Mouse (Mus musculus): ENCODE measurements around the gene Akap3. TPM values are rescaled to one million over a fixed set of nuclear protein-coding genes. Genes with fewer than 3 reads are reported as not detected.
A peak's percentile ranks its signal among the peaks of the same experiment; 100 is the strongest.

Gene Akap3
- under 1 TPM; 0.19 to 0.26 TPM for total RNA-seq (2021)
- long read RNA-seq, experiment 1 = 0 reads
- long read RNA-seq, experiment 2 = 0 reads

DNA sequence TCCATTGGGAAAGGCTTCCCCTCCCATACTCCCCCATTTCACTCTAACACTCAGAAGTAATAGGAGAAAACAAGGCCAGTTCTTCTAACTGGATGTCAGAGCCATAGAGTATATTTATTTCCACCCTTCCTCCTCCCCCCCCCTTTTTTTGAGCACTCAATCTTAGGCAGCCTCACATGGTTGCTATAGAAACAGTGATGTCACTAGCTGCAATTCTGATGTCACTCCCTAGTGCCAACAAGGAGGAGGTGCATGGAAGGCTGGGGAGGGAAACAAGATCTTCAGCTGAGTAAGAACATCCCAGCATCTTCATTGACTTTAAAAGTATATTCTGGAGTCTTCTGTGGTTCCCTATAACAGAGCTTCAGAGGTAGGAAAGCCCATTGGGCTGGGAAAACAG lies at the start of gene Akap3:
TSS of gene Akap3 (plus strand) at position 218 of the 400 bp plus-strand sequence.
- no peak for DNase-seq (ENCODE audit: low spot score in 2 of 2)

DNA sequence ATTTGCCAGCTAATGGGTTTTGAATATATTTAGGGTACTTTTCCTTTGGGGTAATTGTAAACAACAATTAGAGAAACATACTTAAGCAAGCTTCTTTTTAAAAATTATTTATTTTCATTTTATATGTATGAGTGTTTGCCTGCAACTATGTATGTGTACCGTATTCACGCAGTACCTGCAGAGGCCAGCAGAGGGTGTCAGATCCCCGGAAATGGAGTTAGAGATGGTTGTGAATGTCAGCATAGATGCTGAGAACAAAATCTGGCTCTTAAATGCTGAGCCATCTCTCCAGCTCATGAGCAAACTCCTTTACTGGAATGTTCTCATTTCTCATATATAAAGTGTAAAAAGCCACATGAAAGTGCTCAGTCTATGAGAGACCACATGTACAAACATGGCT lies 46.1 kb upstream of the Akap3 start:
- no peak for DNase-seq (ENCODE audit: low spot score in 2 of 2)

DNA sequence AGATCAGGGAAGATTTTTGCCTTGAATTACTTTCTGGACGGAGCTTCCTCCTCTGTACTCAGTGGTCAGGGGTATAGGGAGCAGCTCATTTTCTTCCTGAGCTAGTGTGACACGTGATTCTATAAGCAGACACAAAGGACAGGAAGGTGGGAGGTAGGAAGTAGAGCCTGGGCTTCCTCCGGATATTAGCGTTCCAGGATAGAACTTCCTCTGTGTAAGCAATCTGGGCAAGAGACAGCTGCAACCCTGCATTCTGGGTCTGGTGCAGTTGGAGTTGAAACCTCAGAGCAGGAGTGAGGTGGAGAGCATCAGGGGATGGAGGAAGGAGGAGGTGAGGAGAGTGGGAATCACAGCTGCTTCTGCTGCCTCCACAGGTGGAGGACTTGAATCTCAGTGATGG lies 44.8 kb upstream of the Akap3 start:
- peak in 1 of 2 experiments; percentile 25 for DNase-seq (ENCODE audit: low spot score in 2 of 2)

DNA sequence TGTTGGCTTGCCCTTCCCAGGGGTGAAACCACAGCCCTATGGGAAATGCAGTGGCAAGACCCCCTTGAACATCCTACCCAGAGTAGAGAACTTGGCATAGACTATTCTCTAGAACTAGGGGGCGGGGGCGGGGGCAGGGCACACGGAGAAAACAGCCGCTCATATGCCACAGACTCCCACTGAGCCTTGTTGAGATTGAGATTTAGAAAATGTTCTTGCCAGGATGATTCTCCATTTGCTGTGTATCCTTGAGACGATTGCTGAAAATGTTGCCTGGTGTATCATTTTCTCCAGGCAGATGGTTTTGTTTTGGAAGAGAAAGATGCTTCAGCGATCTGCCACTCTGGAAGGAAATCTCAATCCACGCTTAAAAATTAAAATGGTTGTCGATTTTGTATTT lies 44.3 kb upstream of the Akap3 start:
- DNase-seq (ENCODE audit: low spot score in 2 of 2) = no peak

DNA sequence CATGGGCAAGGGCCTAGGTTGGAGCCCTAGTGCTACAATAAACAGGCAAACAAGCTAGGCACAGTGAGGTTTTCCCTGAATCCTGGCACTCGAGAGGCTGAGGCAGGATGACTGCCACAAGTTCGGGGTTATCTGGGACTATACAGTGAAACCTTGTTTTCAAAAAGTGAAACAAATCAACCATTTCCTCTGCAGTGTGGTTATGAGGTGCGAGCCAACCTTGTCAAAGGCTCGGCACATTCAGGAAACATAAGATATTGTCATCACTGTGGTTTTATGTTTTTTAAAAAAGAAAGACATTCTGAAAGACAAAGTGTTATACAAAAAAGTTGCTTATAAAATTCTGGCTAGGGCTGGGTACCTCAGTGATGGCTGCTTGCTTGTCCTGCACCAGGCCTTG lies 41.4 kb upstream of the Akap3 start:
- DNase-seq (ENCODE audit: low spot score in 2 of 2) = no peak

DNA sequence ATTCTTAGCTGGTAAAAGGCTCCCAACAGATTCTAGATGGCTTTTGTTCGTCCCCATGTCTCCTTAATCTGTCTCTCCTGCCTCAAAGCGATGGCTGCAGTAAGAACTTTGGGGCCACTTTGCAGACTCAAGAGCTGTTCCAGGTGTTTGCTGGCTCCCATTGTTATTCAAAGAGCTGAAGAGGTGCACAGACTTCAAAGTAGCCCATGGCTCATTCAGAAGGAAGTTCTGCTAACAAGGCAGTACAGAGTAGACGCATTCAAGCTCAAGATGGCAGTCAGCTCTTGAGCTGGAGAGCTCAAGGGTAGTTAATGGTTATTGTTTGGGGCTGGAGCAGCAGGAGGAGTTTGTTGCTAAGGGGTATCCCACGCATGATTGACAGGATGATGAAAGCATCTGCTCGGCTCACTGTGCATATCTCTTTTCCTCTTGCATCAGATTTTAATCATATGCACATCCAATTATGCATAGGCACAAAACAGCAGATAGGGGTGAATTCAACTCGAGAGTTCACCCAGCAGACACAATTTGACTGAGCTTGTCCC lies 37.6 kb upstream of the Akap3 start:
- DNase-seq (ENCODE audit: low spot score in 2 of 2) = no peak

DNA sequence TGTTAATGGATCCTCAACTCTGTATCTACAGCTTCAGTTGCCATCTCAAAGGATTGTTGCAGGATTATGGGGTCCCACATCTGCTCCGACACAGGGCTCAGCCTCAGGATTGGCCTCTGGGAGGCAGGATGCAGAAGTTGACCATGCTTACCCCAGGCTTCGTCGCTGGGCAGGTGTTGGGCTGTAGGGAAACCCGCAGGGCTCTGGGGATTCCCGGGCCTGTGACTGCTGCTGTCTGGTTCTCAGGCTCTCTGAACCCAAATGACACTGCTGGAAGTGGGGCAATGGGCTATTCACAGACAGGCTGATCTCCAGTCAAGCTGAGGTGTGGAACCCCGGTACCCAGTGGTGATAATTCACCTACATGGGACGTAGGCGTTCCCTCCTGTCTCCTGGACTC lies 36.6 kb upstream of the Akap3 start:
- DNase-seq (ENCODE audit: low spot score in 2 of 2) = no peak

DNA sequence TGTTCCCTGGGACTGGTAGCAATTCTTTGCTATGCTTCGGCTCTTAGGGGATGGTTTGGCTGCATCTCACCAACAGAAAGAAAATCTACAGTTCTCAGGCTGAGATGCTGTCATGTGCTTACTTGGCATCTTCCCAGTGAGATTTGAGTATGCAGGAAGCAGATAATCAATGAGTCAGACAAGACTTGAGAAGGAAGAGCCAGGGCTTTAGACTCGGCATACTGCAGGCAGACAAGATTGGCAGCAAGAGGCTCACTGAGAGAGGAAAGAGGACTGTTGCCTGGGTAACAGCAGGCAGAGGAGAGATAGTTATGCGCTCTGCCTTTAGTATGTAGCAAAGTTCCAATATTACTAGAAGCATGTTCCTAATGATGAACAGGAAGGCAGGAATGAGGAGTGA lies 29.8 kb upstream of the Akap3 start:
- DNase-seq (ENCODE audit: low spot score in 2 of 2) = peak in 1 of 2 experiments; percentile 22

DNA sequence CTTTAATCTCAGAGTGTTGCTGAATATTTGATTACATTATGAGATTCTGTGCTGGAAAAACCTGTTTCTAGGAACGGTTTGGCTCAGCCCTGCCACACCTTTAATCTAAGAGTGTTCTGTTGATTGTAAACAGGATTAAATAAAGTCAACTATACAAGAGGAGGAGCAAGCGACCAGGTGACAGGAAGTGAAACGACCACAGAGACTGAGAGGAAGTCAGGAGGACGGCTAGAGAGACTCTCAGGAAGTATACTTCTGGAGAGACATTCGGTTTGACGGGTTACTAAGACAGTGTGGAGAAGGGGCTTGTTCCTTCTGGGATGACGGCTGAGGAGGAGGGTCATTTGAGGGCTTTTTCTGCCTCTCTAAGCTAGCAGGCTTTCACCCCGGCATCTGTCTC lies 16.3 kb upstream of the Akap3 start:
- DNase-seq (ENCODE audit: low spot score in 2 of 2) = no peak

DNA sequence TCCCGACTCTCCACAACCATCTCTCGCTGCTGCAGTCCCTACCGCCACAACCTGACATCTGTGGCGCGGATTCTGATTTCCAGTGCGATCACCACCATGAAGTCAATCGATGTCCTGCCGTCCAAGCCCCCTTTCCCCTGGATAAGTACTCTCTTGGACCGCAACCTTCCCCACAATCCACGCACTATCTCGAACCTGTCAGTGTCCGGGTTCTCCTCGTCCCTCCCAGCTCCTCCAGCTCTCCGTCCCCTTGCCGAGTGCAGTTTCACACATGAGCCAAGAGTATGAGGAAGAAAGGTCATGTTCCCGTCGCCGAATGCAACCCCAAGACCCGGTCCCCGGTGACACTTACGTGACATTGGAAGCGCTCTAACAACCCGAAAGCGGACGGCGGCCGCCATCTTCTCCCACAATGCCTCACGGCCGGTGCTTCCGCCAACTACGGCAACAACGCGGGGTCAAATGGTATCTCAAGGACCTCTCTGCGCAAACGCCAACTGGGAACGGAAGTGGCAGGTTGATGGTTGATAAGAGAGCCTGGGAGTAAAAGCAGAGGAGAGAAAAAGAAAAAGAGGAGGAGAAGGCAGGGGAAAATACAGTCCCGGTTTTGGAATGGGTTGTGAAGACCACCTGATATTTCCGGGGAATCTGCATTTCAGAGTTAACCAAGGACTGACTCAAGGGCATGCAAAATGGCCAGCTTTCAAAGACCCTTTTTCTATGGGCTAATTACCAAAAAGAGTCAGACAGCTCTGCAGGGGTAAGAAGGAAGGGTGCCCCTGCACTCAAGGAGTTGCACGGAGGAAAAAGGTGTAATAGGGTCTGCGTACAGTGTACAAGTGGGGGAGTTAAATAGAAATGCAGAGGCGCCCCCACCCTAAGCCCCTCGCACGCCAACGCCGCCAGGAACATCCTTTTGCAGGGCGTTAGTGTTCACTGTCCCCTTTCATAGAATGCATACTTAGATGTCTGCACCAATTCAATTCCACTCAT lies 3.9 kb upstream of the Akap3 start, which contains the start of gene Ndufa9:
TSS of gene Ndufa9 (minus strand) at position 425 of the 993 bp plus-strand sequence.
- peak; percentile 97 for DNase-seq (ENCODE audit: low spot score in 2 of 2)

DNA sequence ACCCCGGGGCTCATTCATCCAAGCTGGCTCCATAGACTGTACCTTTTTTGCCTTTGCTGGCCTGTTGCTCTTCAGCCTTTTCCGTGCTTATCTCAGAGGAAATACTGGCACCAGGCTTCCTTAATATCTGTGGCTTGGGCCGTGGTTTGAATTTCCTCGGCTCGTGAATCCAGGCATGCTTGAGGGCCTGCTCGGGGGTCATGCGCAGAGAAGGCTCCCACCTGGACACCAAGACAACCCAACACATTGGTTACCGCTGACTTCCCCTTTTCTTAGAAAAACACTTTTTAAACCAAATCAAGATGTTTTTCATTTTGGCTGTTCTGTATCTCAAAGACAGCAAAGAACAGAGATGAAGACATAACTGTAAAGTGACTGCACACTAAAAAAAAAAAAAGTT lies 24.2 kb downstream of the Akap3 start:
- no peak for DNase-seq (ENCODE audit: low spot score in 2 of 2)

DNA sequence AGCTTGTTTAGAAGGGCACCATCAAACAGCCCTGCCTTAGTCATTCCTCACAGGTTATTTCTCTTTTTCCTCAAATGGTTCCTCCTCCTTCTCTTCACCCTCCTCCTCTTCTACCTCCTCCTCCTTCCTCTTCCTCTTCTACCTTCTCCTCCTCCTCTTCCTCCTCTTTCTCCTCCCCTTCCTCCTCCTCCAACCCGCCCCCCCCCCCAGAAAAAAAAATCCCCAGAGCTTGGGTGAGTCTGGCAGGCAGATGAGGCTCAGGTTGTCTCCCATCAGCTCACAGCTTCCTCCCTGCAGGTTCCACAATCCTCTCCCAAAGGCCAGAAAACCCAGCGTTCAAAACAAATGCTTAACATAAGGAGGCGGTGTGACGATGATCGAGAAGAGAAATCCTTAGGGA lies 54.5 kb downstream of the Akap3 start:
- DNase-seq (ENCODE audit: low spot score in 2 of 2) = no peak

DNA sequence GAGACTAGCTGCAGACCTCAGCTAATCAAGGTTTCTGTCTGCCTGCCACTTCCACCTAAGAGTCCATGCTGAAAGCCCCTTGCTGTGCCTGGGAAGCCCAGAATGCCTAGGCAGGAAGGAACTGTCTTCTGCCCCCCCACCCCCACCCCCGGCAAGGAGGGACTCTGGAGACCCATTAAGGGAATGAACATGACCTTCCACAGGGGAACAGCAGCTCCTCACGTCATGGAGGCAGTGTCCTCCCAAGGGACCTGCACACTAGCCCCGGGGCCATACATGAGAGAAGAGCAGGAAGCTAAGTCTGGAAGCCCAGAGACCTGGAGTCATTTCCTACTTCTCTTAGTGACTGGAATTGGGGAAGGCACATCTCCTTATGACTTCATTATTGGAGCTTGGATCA lies 55.0 kb downstream of the Akap3 start:
- DNase-seq (ENCODE audit: low spot score in 2 of 2) = no peak

DNA sequence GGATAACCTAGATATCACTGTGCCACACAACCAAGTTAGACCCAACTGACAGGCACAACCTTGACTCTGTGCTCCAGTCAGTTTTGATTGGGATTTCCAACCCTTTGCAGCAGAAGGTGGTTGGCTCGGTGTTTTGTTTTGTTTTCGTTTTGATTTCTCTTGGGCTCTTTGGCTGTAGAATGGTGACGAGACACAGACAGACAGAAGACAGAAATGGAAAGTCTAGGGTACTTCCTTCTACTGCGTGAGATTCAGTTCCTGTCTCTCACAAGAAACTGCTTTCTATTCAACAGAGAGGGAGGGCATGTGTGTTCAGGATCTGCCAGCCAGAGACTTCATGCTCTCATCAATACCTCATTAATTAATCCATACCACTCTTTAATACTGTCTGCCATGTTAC lies 57.8 kb downstream of the Akap3 start:
- DNase-seq (ENCODE audit: low spot score in 2 of 2) = no peak

DNA sequence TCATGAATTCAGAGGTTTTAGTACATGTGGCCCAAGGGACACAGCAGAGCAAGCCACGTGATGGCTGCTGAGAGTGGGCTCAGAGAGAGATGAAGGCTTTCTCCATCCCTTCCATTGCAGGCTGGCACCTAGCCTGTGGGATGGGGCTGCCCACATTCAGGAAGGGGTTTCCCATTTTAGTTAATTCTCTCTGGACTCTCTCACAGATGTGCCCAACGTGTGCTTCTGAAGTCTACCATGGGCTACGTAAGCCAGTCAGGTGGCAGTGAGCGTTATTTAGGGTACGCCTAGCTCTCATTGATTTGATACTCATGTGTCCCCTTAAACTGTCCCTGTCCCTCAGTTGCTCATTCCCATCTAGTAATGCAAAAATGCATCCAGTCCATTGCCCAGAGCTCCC lies 62.0 kb downstream of the Akap3 start:
- no peak for DNase-seq (ENCODE audit: low spot score in 2 of 2)

DNA sequence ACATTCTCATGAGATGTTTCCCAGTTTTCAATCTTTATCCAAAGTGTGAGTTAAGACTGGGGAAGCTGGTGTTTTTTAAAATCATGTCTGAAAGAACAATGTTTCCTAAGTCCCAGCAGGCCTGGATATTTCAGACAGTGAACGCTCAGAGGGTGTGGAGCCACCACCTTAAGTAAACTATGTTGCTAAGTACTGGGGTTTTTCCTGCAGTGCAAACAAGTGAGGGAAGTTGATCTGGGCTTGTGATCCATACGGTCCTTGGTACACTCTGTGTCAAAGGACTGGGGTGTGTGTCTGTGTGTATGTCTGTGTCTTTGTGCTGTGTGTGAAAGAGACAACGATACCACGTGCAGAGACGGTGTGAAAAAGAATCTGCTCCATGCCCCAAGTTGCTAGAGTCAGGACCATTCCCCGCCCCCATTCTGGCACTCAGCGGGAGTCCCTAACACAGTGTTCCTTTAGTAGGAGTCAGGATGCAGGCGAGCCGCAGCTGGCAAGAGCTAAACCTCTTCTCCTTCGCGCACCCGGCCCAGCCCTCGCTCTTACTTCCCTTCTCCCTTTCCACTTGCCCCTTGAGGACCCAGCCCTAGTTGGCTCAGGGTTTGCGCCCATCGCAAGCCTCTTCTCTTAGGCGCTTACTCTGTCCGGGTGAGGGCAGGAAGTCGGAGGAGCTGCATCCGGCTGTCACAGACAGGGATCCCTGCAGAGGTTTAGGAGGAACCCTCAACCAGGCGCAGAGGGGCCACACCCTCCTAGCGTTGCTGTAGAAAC lies 68.4 kb downstream of the Akap3 start, which contains the start of gene Dyrk4:
TSS of gene Dyrk4 (minus strand) at position 729 of the 771 bp plus-strand sequence.
- no peak for DNase-seq (ENCODE audit: low spot score in 2 of 2)

Other genes with a start within 250 kb of the Akap3 start
- gene Kcna1, start 206.7 kb upstream of the Akap3 start, total RNA-seq (2021) = 100 to 1,000 TPM; 107 to 124 TPM
- 10 to 100 TPM; 63.3 to 65.8 TPM for gene Kcna6, start 112.4 kb upstream of the Akap3 start, total RNA-seq (2021)
- gene Ndufa9, start 4.0 kb upstream of the Akap3 start, total RNA-seq (2021) = 100 to 1,000 TPM; 151 to 164 TPM
- under 1 TPM in 1 of 2 experiments, not detected in 1; 0.23 TPM for gene Dyrk4, start 68.7 kb downstream of the Akap3 start, total RNA-seq (2021)
- gene Rad51ap1, start 86.5 kb downstream of the Akap3 start, total RNA-seq (2021) = 1 to 10 TPM; 1.1 to 3.1 TPM
- gene D6Wsu163e, start 86.9 kb downstream of the Akap3 start, total RNA-seq (2021) = 10 to 100 TPM; 47.2 to 47.4 TPM
- not detected for gene Fgf6, start 162.5 kb downstream of the Akap3 start, total RNA-seq (2021)
- gene Fgf23, start 219.8 kb downstream of the Akap3 start, total RNA-seq (2021) = under 1 TPM; 0.40 to 0.49 TPM